Mouse (Mus musculus): ENCODE data around the gene Rplp2.

GRCm38 (mm10) chr7:141485186-141485585 lies 38.0 kb downstream of the Rplp2 start:
- TF ChIP-seq CTCF (IDR thresholded peaks at IDR 0.05; ENCODE audit: insufficient read depth, low read depth, low read length) (no peak), POLR2A (IDR thresholded peaks at IDR 0.05; ENCODE audit: insufficient read depth, low read depth, low read length) (no peak)

All from olfactory bulb, adult 2 months (tissue).